8 mouse cellular contexts compared by ENCODE assay signal in the genomic region with DNA sequence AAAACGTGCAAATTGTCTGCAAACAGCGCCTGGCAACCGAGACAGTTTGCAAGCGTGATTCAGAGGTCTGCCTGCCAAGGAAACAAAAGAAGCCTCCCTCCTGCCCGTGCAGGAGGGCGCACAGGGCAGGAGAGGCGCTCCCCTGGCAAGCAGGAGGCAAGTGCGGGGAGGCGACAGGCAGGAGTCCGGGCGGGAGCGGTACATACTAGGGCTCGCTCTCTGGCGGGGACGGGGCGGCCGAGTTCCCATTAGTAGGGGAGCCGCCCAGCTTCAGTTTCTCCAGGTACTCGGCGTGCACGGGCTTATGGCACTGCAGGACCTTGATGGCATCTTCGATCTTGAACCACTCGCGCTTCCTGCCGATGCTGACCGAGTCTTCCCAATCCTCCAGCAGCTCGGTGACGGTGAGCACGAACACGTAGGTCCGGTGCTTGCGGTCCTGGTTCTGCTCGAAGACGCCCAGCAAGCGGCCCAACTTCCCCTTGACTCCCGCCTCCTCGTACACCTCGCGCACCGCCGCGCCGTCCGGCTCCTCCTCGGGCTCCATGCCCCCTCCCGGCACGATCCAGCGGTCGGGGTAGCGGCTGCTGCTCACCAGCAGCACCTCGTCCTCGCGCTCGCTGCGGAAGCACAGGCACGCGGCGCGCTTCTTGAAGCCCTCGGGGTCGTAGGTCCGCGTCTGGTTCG. TPM values are rescaled to one million over a fixed set of nuclear protein-coding genes. Genes with fewer than 3 reads are reported as not detected.
DNase-seq lines count a peak whose midpoint lies in the region; ATAC-seq and TF ChIP-seq lines count a peak whose summit lies in the region.
"Not testable (repeated sequence)": the region's sequence is repeated elsewhere in the genome, so short reads cannot be mapped to it uniquely, and the experiment has no call there.

No protein-coding gene starts in this region.

- peak; percentile 12 to 23 for DNase-seq in adrenal gland, adult (ENCODE audit: inconsistent age in 2 of 2, low spot score in 1 of 2)
- DNase-seq in embryonic facial prominence, embryonic 10.5 days (ENCODE audit: low spot score): peak; percentile 7
- not testable (repeated sequence) for DNase-seq in kidney, postnatal 0 days (ENCODE audit: low spot score); lung, embryonic 14.5 days
- peak; percentile 8 for DNase-seq in neural tube, embryonic 11.5 days (ENCODE audit: low spot score)
- DNase-seq in testis, postnatal 14 days (ENCODE audit: low spot score): peak; percentile 3

- 0 out of 2 replicates have a peak overlapping the region, but pooled peaks have one; percentile 51 for H3K27ac ChIP-seq in embryonic facial prominence, embryonic 10.5 days (replicated peaks)
- H3K27ac ChIP-seq in hindbrain, embryonic 12.5 days: peak overlapping the region; percentile 71; the same call in 1 of the 2 replicates
- not testable (repeated sequence) for H3K27ac ChIP-seq in kidney, postnatal 0 days; lung, embryonic 14.5 days (ENCODE audit: low read depth); neural tube, embryonic 11.5 days (ENCODE audit: low read depth, low read length)

- peak; percentile 55 for ATAC-seq in frontal cortex, adult (ENCODE audit: low TSS enrichment)
- peak; percentile 63 for ATAC-seq in hindbrain, embryonic 12.5 days (ENCODE audit: low FRiP score)
- peak; percentile 73; the same call in 1 of the 2 replicates for ATAC-seq in kidney, postnatal 0 days (replicated peaks; ENCODE audit: low FRiP score, low read depth)
- peak; percentile 76 for ATAC-seq in lung, embryonic 14.5 days (ENCODE audit: insufficient read depth)
- ATAC-seq in neural tube, embryonic 11.5 days (ENCODE audit: insufficient read depth, low FRiP score, low TSS enrichment): peak; percentile 66

- 23% methylated on average over 31 of the region's 64 CpGs for WGBS in embryonic facial prominence, embryonic 10.5 days
- 6% methylated on average over 20 of the region's 64 CpGs for WGBS in hindbrain, embryonic 12.5 days
- 0% methylated on average over 6 of the region's 64 CpGs for WGBS in kidney, postnatal 0 days
- 13% methylated on average over 7 of the region's 64 CpGs for WGBS in lung, embryonic 14.5 days
- WGBS in neural tube, embryonic 11.5 days: 14% methylated on average over 7 of the region's 64 CpGs

- H3K4me2 ChIP-seq in hindbrain, embryonic 12.5 days (replicated peaks): peak overlapping the region; percentile 40; the same call in 1 of the 2 replicates
- peak overlapping the region; percentile 34; the same call in 1 of the 2 replicates for H3K4me2 ChIP-seq in kidney, postnatal 0 days (ENCODE audit: low read length)
- peak overlapping the region; percentile 48 for H3K4me2 ChIP-seq in lung, embryonic 14.5 days
- H3K4me2 ChIP-seq in neural tube, embryonic 11.5 days (ENCODE audit: low read depth): not testable (repeated sequence)

- not testable (repeated sequence) for H3K9ac ChIP-seq in hindbrain, embryonic 12.5 days; kidney, postnatal 0 days (ENCODE audit: low read depth, low read length); lung, embryonic 14.5 days; neural tube, embryonic 11.5 days (ENCODE audit: low read length)

- H3K36me3 ChIP-seq in embryonic facial prominence, embryonic 10.5 days (replicated peaks); hindbrain, embryonic 12.5 days; kidney, postnatal 0 days (ENCODE audit: insufficient read depth, low read length); lung, embryonic 14.5 days (ENCODE audit: insufficient read depth); neural tube, embryonic 11.5 days (ENCODE audit: control insufficient read depth, insufficient read depth, low read length): not testable (repeated sequence)

- not testable (repeated sequence) for H3K4me1 ChIP-seq in embryonic facial prominence, embryonic 10.5 days; hindbrain, embryonic 12.5 days; kidney, postnatal 0 days (replicated peaks; ENCODE audit: insufficient read depth, low read length); lung, embryonic 14.5 days (ENCODE audit: insufficient read depth); neural tube, embryonic 11.5 days (ENCODE audit: control insufficient read depth, insufficient read depth, low read length)

- TF ChIP-seq CTCF in kidney, postnatal 0 days (IDR thresholded peaks at IDR 0.05; ENCODE audit: low read depth); lung, embryonic 14.5 days (IDR thresholded peaks at IDR 0.05; ENCODE audit: low read depth): not testable (repeated sequence)

- peak overlapping the region; percentile 52 for H3K4me3 ChIP-seq in embryonic facial prominence, embryonic 10.5 days
- peak overlapping the region; percentile 31 for H3K4me3 ChIP-seq in hindbrain, embryonic 12.5 days
- not testable (repeated sequence) for H3K4me3 ChIP-seq in kidney, postnatal 0 days (replicated peaks; ENCODE audit: low read depth, low read length)
- H3K4me3 ChIP-seq in lung, embryonic 14.5 days (ENCODE audit: low read depth, low read length): peak overlapping the region; percentile 16; the same call in 1 of the 2 replicates
- H3K4me3 ChIP-seq in neural tube, embryonic 11.5 days (ENCODE audit: low read depth, low read length): peak overlapping the region; percentile 25

- not testable (repeated sequence) for H3K27me3 ChIP-seq in embryonic facial prominence, embryonic 10.5 days (replicated peaks; ENCODE audit: low read depth, poor library complexity, severe bottlenecking); hindbrain, embryonic 12.5 days; kidney, postnatal 0 days (ENCODE audit: insufficient read depth, low read length); lung, embryonic 14.5 days (ENCODE audit: insufficient read depth, low read length); neural tube, embryonic 11.5 days (ENCODE audit: control insufficient read depth, insufficient read depth, low read length)

- H3K9me3 ChIP-seq in embryonic facial prominence, embryonic 10.5 days; hindbrain, embryonic 12.5 days (replicated peaks); kidney, postnatal 0 days (replicated peaks; ENCODE audit: low read length); lung, embryonic 14.5 days (ENCODE audit: low read depth, low read length); neural tube, embryonic 11.5 days (ENCODE audit: control insufficient read depth, low read length): not testable (repeated sequence)

RNA-seq across cellular contexts. Expression of a gene that starts 0.5 kb away (rescaled TPM):
- 14.0 and 15.0 TPM in 2 replicates for polyA plus RNA-seq in embryonic facial prominence, embryonic 10.5 days (2016; fragmentation: Nextera tagmentation; extraction: Ambion mirVana)
- 36.4 and 38.7 TPM in 2 replicates for polyA plus RNA-seq in hindbrain, embryonic 12.5 days (2016; fragmentation: Nextera tagmentation; extraction: Ambion mirVana)
- 7.6 and 8.5 TPM in 2 replicates for polyA plus RNA-seq in kidney, postnatal 0 days (2015; fragmentation: Nextera tagmentation; extraction: Ambion mirVana)
- polyA plus RNA-seq in lung, embryonic 14.5 days (2014; fragmentation: Nextera tagmentation; extraction: Ambion mirVana): 4.4 and 4.9 TPM in 2 replicates
- 29.7 and 30.0 TPM in 2 replicates for polyA plus RNA-seq in neural tube, embryonic 11.5 days (2014; fragmentation: Nextera tagmentation; extraction: Ambion mirVana)
